Mouse (Mus musculus): ENCODE data around the gene Olfr1233.

Olfr1233 gene

GRCm38 (mm10) chr2:89342298-89342697 is at the start of gene Olfr1233:
Gene Olfr1233 (minus strand): TSS chr2:89342398.
- no peak for DNase-seq (ENCODE audit: low read depth in 2 of 2, low spot score in 2 of 2)

GRCm38 (mm10) chr2:89364765-89365164 is 22.6 kb upstream of the Olfr1233 start, which contains the start of gene Olfr1234:
Gene Olfr1234 (minus strand): TSS chr2:89364865.
- no peak for DNase-seq (ENCODE audit: low read depth in 2 of 2, low spot score in 2 of 2)

GRCm38 (mm10) chr2:89329575-89329974 is 12.6 kb downstream of the Olfr1233 start, which contains the start of gene Olfr1232:
Gene Olfr1232 (minus strand): TSS chr2:89329675.
- DNase-seq (ENCODE audit: low read depth in 2 of 2, low spot score in 2 of 2) = no peak

DNA sequence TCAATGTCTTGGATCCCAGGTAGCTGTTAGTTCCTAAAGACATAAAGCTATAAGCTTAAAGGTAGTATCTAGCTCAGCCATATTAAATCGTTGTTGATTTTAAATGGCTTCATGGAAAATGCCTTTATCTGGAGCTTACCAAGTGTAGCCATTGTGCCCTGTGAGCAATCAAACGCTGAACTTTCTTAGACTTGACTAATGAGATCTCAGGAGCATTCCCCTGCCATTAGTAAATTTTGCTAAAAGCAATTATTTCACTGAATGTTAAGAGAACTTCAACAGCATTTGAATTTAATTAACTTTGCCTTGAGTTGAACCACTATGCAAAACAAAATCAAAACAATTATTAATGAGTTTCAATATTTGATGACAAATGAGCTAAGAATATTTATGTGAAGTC is 35.2 kb downstream of the Olfr1233 start, which contains the start of gene Olfr1231:
TSS of gene Olfr1231 (minus strand) at position 101 of the 400 bp plus-strand sequence.
- DNase-seq (ENCODE audit: low read depth in 2 of 2, low spot score in 2 of 2) = no peak

DNA sequence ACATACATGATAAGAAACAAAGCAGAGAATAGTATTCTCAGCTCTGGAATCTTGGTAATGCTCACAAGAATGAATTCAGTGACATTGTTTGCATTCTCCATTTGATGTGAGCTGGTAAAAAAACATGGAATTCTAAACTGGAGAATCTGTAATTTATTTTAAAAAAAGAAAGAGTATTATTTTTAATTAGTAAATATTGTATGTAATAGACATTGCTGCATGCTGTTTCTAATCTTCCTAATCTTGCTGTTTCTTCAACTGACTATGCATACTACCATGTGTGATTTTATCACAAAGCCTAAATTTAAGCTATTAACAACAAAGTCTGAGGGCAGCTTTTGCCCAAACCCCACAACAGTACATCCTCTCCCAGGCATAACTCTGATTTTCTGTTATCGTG is 45.0 kb downstream of the Olfr1233 start, which contains the start of gene Olfr1230:
TSS of gene Olfr1230 (minus strand) at position 101 of the 400 bp plus-strand sequence.
- no peak for DNase-seq (ENCODE audit: low read depth in 2 of 2, low spot score in 2 of 2)

- no peak for DNase-seq (ENCODE audit: low read depth in 2 of 2, low spot score in 2 of 2)
Measured at GRCm38 (mm10) chr2:89287914-89288313, 54.3 kb downstream of the Olfr1233 start, which contains the start of gene Olfr1229. Gene Olfr1229 (minus strand): TSS chr2:89288014.

Data from CD8-positive naive resting alpha-beta T cell, adult 2 months (primary cell).